Mouse (Mus musculus): ENCODE measurements around the gene Dmbt1. TPM values are rescaled to one million over a fixed set of nuclear protein-coding genes. Genes with fewer than 3 reads are reported as not detected.

The Dmbt1 gene
- not detected in 2 replicates for polyA plus RNA-seq (2014; fragmentation: Nextera tagmentation; extraction: Ambion mirVana)

- ATAC-seq (ENCODE audit: low FRiP score) (no peak), DNase-seq (ENCODE audit: low spot score) (no peak)
- 89% methylated on average over 5 of the region's 5 CpGs for WGBS
- Histone ChIP-seq H3K27ac (no peak within 1 kb of the TSS), H3K27me3 (ENCODE audit: control insufficient read depth, insufficient read depth, low read length) (no peaks in the 10 kb centered on the region), H3K9me3 (ENCODE audit: control insufficient read depth, low read length) (no peaks in the 10 kb centered on the region), H3K4me1 (replicated peaks; ENCODE audit: control insufficient read depth, insufficient read depth, low read length) (no peaks in the 10 kb centered on the region), H3K36me3 (replicated peaks; ENCODE audit: control insufficient read depth, insufficient read depth) (no peaks in the 10 kb centered on the region), H3K4me3 (replicated peaks; ENCODE audit: low read length) (no peak within 1 kb of the TSS), H3K4me2 (replicated peaks) (no peak within 1 kb of the TSS), H3K9ac (no peak within 1 kb of the TSS)
Measured at GRCm38 (mm10) chr7:131031755-131032154, at the start of gene Dmbt1. Dmbt1 (plus strand) TSS chr7:131032053.

GRCm38 (mm10) chr7:130982371-130982770, 49.5 kb upstream of the Dmbt1 start:
- Histone ChIP-seq H3K36me3 (replicated peaks; ENCODE audit: control insufficient read depth, insufficient read depth) (no peaks in the 10 kb centered on the region), H3K27ac (no peak overlapping the region), H3K9ac (no peak overlapping the region), H3K9me3 (ENCODE audit: control insufficient read depth, low read length) (no peaks in the 10 kb centered on the region), H3K27me3 (ENCODE audit: control insufficient read depth, insufficient read depth, low read length) (no peaks in the 10 kb centered on the region), H3K4me2 (replicated peaks) (no peak overlapping the region), H3K4me1 (replicated peaks; ENCODE audit: control insufficient read depth, insufficient read depth, low read length) (peaks cover 8% of the 10 kb centered on the region), H3K4me3 (replicated peaks; ENCODE audit: low read length) (no peak overlapping the region)
- ATAC-seq (ENCODE audit: low FRiP score) (no peak), DNase-seq (ENCODE audit: low spot score) (no peak)
- WGBS = 39% methylated on average over 4 of the region's 4 CpGs

GRCm38 (mm10) chr7:130982881-130983280, 49.0 kb upstream of the Dmbt1 start:
- Histone ChIP-seq H3K4me2 (replicated peaks) (no peak overlapping the region), H3K36me3 (replicated peaks; ENCODE audit: control insufficient read depth, insufficient read depth) (no peaks in the 10 kb centered on the region), H3K9me3 (ENCODE audit: control insufficient read depth, low read length) (no peaks in the 10 kb centered on the region), H3K4me3 (replicated peaks; ENCODE audit: low read length) (no peak overlapping the region), H3K27ac (no peak overlapping the region), H3K27me3 (ENCODE audit: control insufficient read depth, insufficient read depth, low read length) (no peaks in the 10 kb centered on the region), H3K4me1 (replicated peaks; ENCODE audit: control insufficient read depth, insufficient read depth, low read length) (peaks cover 3% of the 10 kb centered on the region), H3K9ac (no peak overlapping the region)
- ATAC-seq (ENCODE audit: low FRiP score) = no peak
- WGBS = 70% methylated on average over 3 of the region's 3 CpGs
- DNase-seq (ENCODE audit: low spot score) = no peak

- H3K4me3 ChIP-seq (replicated peaks; ENCODE audit: low read length) = no peak overlapping the region
- DNase-seq (ENCODE audit: low spot score) = no peak
- H3K9ac ChIP-seq = no peak overlapping the region
- WGBS = 86% methylated on average over 7 of the region's 7 CpGs
- H3K4me2 ChIP-seq (replicated peaks) = no peak overlapping the region
- H3K9me3 ChIP-seq (ENCODE audit: control insufficient read depth, low read length) = no peaks in the 10 kb centered on the region
- no peaks in the 10 kb centered on the region for H3K36me3 ChIP-seq (replicated peaks; ENCODE audit: control insufficient read depth, insufficient read depth)
- no peaks in the 10 kb centered on the region for H3K27me3 ChIP-seq (ENCODE audit: control insufficient read depth, insufficient read depth, low read length)
- ATAC-seq (ENCODE audit: low FRiP score) = no peak
- H3K27ac ChIP-seq = no peak overlapping the region
- no peaks in the 10 kb centered on the region for H3K4me1 ChIP-seq (replicated peaks; ENCODE audit: control insufficient read depth, insufficient read depth, low read length)
Measured at GRCm38 (mm10) chr7:130984294-130984693, 47.6 kb upstream of the Dmbt1 start.

- Histone ChIP-seq H3K4me2 (replicated peaks) (no peak overlapping the region), H3K9ac (no peak overlapping the region), H3K9me3 (ENCODE audit: control insufficient read depth, low read length) (no peaks in the 10 kb centered on the region), H3K4me3 (replicated peaks; ENCODE audit: low read length) (no peak overlapping the region), H3K36me3 (replicated peaks; ENCODE audit: control insufficient read depth, insufficient read depth) (no peaks in the 10 kb centered on the region), H3K4me1 (replicated peaks; ENCODE audit: control insufficient read depth, insufficient read depth, low read length) (no peaks in the 10 kb centered on the region), H3K27me3 (ENCODE audit: control insufficient read depth, insufficient read depth, low read length) (no peaks in the 10 kb centered on the region), H3K27ac (no peak overlapping the region)
- no peak for ATAC-seq (ENCODE audit: low FRiP score)
- WGBS = 88% methylated on average over 12 of the region's 12 CpGs
- no peak for DNase-seq (ENCODE audit: low spot score)
Measured at GRCm38 (mm10) chr7:130985193-130985592, 46.7 kb upstream of the Dmbt1 start.

GRCm38 (mm10) chr7:130985716-130986115, 46.1 kb upstream of the Dmbt1 start:
- no peak for DNase-seq (ENCODE audit: low spot score)

GRCm38 (mm10) chr7:130988146-130988545, 43.7 kb upstream of the Dmbt1 start:
- ATAC-seq (ENCODE audit: low FRiP score) = no peak

More at GRCm38 (mm10) chr7:130985716-130986115, 46.1 kb upstream of the Dmbt1 start:
- Histone ChIP-seq H3K36me3 (replicated peaks; ENCODE audit: control insufficient read depth, insufficient read depth) (no peaks in the 10 kb centered on the region), H3K9ac (no peak overlapping the region), H3K4me2 (replicated peaks) (no peak overlapping the region), H3K9me3 (ENCODE audit: control insufficient read depth, low read length) (no peaks in the 10 kb centered on the region), H3K4me3 (replicated peaks; ENCODE audit: low read length) (no peak overlapping the region), H3K4me1 (replicated peaks; ENCODE audit: control insufficient read depth, insufficient read depth, low read length) (no peaks in the 10 kb centered on the region), H3K27me3 (ENCODE audit: control insufficient read depth, insufficient read depth, low read length) (no peaks in the 10 kb centered on the region), H3K27ac (no peak overlapping the region)
- no peak for ATAC-seq (ENCODE audit: low FRiP score)
- 94% methylated on average over 3 of the region's 3 CpGs for WGBS

GRCm38 (mm10) chr7:130989371-130989770, 42.5 kb upstream of the Dmbt1 start:
- no peaks in the 10 kb centered on the region for H3K36me3 ChIP-seq (replicated peaks; ENCODE audit: control insufficient read depth, insufficient read depth)
- ATAC-seq (ENCODE audit: low FRiP score) (no peak), DNase-seq (ENCODE audit: low spot score) (no peak)
- no peak overlapping the region for H3K4me3 ChIP-seq (replicated peaks; ENCODE audit: low read length)
- 54% methylated on average over 3 of the region's 3 CpGs for WGBS
- H3K9ac ChIP-seq = no peak overlapping the region
- no peaks in the 10 kb centered on the region for H3K27me3 ChIP-seq (ENCODE audit: control insufficient read depth, insufficient read depth, low read length)
- H3K27ac ChIP-seq = no peak overlapping the region
- H3K4me2 ChIP-seq (replicated peaks) = no peak overlapping the region
- no peaks in the 10 kb centered on the region for H3K4me1 ChIP-seq (replicated peaks; ENCODE audit: control insufficient read depth, insufficient read depth, low read length)
- H3K9me3 ChIP-seq (ENCODE audit: control insufficient read depth, low read length) = no peaks in the 10 kb centered on the region

More at GRCm38 (mm10) chr7:130988146-130988545, 43.7 kb upstream of the Dmbt1 start:
- Histone ChIP-seq H3K27ac (no peak overlapping the region), H3K4me2 (replicated peaks) (no peak overlapping the region), H3K4me1 (replicated peaks; ENCODE audit: control insufficient read depth, insufficient read depth, low read length) (no peaks in the 10 kb centered on the region), H3K9ac (no peak overlapping the region), H3K4me3 (replicated peaks; ENCODE audit: low read length) (no peak overlapping the region), H3K36me3 (replicated peaks; ENCODE audit: control insufficient read depth, insufficient read depth) (no peaks in the 10 kb centered on the region), H3K9me3 (ENCODE audit: control insufficient read depth, low read length) (no peaks in the 10 kb centered on the region), H3K27me3 (ENCODE audit: control insufficient read depth, insufficient read depth, low read length) (no peaks in the 10 kb centered on the region)
- DNase-seq (ENCODE audit: low spot score) = no peak
- WGBS = 81% methylated on average over 5 of the region's 5 CpGs

- WGBS = 91% methylated on average over 13 of the region's 13 CpGs
- no peak overlapping the region for H3K4me2 ChIP-seq (replicated peaks)
- H3K27me3 ChIP-seq (ENCODE audit: control insufficient read depth, insufficient read depth, low read length) = no peaks in the 10 kb centered on the region
Measured at GRCm38 (mm10) chr7:130991174-130991789, 40.6 kb upstream of the Dmbt1 start.

GRCm38 (mm10) chr7:130993907-130994306, 37.9 kb upstream of the Dmbt1 start:
- no peak overlapping the region for H3K27ac ChIP-seq
- no peak for ATAC-seq (ENCODE audit: low FRiP score)
- no peaks in the 10 kb centered on the region for H3K4me1 ChIP-seq (replicated peaks; ENCODE audit: control insufficient read depth, insufficient read depth, low read length)
- no peaks in the 10 kb centered on the region for H3K36me3 ChIP-seq (replicated peaks; ENCODE audit: control insufficient read depth, insufficient read depth)
- DNase-seq (ENCODE audit: low spot score) = peak; percentile 53
- WGBS = 56% methylated on average over 8 of the region's 8 CpGs
- H3K27me3 ChIP-seq (ENCODE audit: control insufficient read depth, insufficient read depth, low read length) = no peaks in the 10 kb centered on the region
- no peaks in the 10 kb centered on the region for H3K9me3 ChIP-seq (ENCODE audit: control insufficient read depth, low read length)
- no peak overlapping the region for H3K4me2 ChIP-seq (replicated peaks)
- H3K9ac ChIP-seq = no peak overlapping the region
- no peak overlapping the region for H3K4me3 ChIP-seq (replicated peaks; ENCODE audit: low read length)

More at GRCm38 (mm10) chr7:130991174-130991789, 40.6 kb upstream of the Dmbt1 start:
- Histone ChIP-seq H3K36me3 (replicated peaks; ENCODE audit: control insufficient read depth, insufficient read depth) (no peaks in the 10 kb centered on the region), H3K9me3 (ENCODE audit: control insufficient read depth, low read length) (no peaks in the 10 kb centered on the region), H3K4me3 (replicated peaks; ENCODE audit: low read length) (no peak overlapping the region), H3K27ac (no peak overlapping the region), H3K9ac (no peak overlapping the region), H3K4me1 (replicated peaks; ENCODE audit: control insufficient read depth, insufficient read depth, low read length) (no peaks in the 10 kb centered on the region)
- DNase-seq (ENCODE audit: low spot score) = no peak
- ATAC-seq (ENCODE audit: low FRiP score) = no peak

Data from hindbrain, embryonic 14.5 days (tissue).